In the genomic region with DNA sequence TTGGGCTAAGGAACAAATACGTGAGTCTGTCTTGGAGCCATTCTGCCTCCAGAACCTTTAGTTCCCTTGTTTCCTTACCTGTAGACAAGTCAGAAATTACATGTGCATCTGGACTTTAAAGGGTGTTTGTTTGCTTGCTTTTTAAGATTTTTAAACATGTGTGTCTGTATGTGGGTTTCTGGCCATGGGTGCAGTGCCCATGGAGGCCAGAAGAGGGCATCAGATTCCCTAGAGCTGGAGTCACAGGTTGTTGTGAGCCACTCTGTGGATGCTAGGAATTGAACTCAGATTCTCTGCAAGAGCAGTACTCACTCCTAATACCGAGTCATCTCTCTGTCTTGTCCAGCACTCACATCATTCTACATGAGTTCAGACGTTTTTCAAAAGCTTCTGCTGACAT, we compare ENCODE assay signal across 18 mouse cellular contexts. TPM values are rescaled to one million over a fixed set of nuclear protein-coding genes. Genes with fewer than 3 reads are reported as not detected.
DNase-seq lines count a peak whose midpoint lies in the region; ATAC-seq and TF ChIP-seq lines count a peak whose summit lies in the region.
"Had no signal": no experiment of that assay in that cellular context is flagged by ENCODE, and none has a peak within 500 bp of the region (broad histone marks: within the 10 kb centered on the region; RNA-seq: fewer than 3 reads in every experiment).

No protein-coding gene starts in this region.

- no peak for ATAC-seq in heart, embryonic 11.5 days (replicated peaks; ENCODE audit: insufficient number of reproducible peaks, low FRiP score, low TSS enrichment)
- no peak for ATAC-seq in liver, postnatal 0 days
- ATAC-seq in liver, embryonic 12.5 days, result no peak

- WGBS in heart, adult 2 months, result 65% methylated on average over 3 of the region's 3 CpGs
- WGBS in heart, embryonic 11.5 days (ENCODE audit: insufficient replicate concordance), result 82% methylated on average over 3 of the region's 3 CpGs
- WGBS in liver, postnatal 0 days (ENCODE audit: insufficient replicate concordance), result 77% methylated on average over 3 of the region's 3 CpGs
- 62% methylated on average over 3 of the region's 3 CpGs for WGBS in liver, embryonic 12.5 days (ENCODE audit: insufficient replicate concordance)

- peak; percentile 37 for TF ChIP-seq CTCF in heart, adult 2 months (IDR thresholded peaks at IDR 0.05)
- peak; percentile 23; the same call in 1 of the 2 replicates for TF ChIP-seq CTCF in liver, postnatal 0 days (IDR thresholded peaks at IDR 0.05; ENCODE audit: low read depth)
- peak; percentile 97 for TF ChIP-seq CTCF in E14TG2a.4 (conservative IDR thresholded peaks at IDR 0.05; ENCODE audit: low read length)

- no peak overlapping the region for H3K27ac ChIP-seq in heart, adult 2 months
- H3K27ac ChIP-seq in heart, embryonic 11.5 days (ENCODE audit: low read depth, low read length), result no peak overlapping the region
- no peak overlapping the region for H3K27ac ChIP-seq in liver, postnatal 0 days (ENCODE audit: low read depth)
- no peak overlapping the region for H3K27ac ChIP-seq in liver, embryonic 12.5 days
- H3K27ac ChIP-seq: embryonic facial prominence, embryonic 15.5 days; forebrain, embryonic 12.5 days; heart, embryonic 13.5 days; hindbrain, embryonic 10.5 days; liver, embryonic 15.5 days had no signal

- H3K27me3 ChIP-seq in heart, adult 2 months (ENCODE audit: control insufficient read depth, insufficient read depth, low read length), result no peaks in the 10 kb centered on the region
- no peaks in the 10 kb centered on the region for H3K27me3 ChIP-seq in heart, embryonic 11.5 days (ENCODE audit: control insufficient read depth, insufficient read depth, low read length)
- no peaks in the 10 kb centered on the region for H3K27me3 ChIP-seq in liver, postnatal 0 days (ENCODE audit: insufficient read depth, low read length)
- H3K27me3 ChIP-seq in liver, embryonic 12.5 days (replicated peaks), result no peaks in the 10 kb centered on the region
- H3K27me3 ChIP-seq in E14TG2a.4 (ENCODE audit: insufficient read depth, low read length), result no peaks in the 10 kb centered on the region
- H3K27me3 ChIP-seq: embryonic facial prominence, embryonic 15.5 days; forebrain, embryonic 12.5 days; heart, embryonic 13.5 days; liver, embryonic 15.5 days; megakaryocyte, embryonic 14.5 days had no signal

- no peak overlapping the region for H3K4me2 ChIP-seq in heart, embryonic 11.5 days
- H3K4me2 ChIP-seq in liver, postnatal 0 days (ENCODE audit: low read depth, low read length), result no peak overlapping the region
- H3K4me2 ChIP-seq in liver, embryonic 12.5 days, result no peak overlapping the region
- H3K4me2 ChIP-seq: embryonic facial prominence, embryonic 15.5 days; forebrain, embryonic 12.5 days; heart, embryonic 13.5 days; liver, embryonic 15.5 days had no signal

- H3K9ac ChIP-seq in heart, adult 2 months (ENCODE audit: low read depth, low read length), result no peak overlapping the region
- no peak overlapping the region for H3K9ac ChIP-seq in heart, embryonic 11.5 days (ENCODE audit: low read depth, low read length)
- H3K9ac ChIP-seq in liver, postnatal 0 days (replicated peaks), result no peak overlapping the region
- H3K9ac ChIP-seq in liver, embryonic 12.5 days, result no peak overlapping the region
- H3K9ac ChIP-seq: embryonic facial prominence, embryonic 15.5 days; forebrain, embryonic 12.5 days; heart, embryonic 13.5 days; liver, embryonic 15.5 days had no signal

- TF ChIP-seq POLR2A in heart, adult 2 months (IDR thresholded peaks at IDR 0.05; ENCODE audit: insufficient read depth, low read depth, low read length), result no peak

- no peaks in the 10 kb centered on the region for H3K36me3 ChIP-seq in heart, adult 2 months (ENCODE audit: control insufficient read depth, insufficient read depth, low read length)
- no peaks in the 10 kb centered on the region for H3K36me3 ChIP-seq in heart, embryonic 11.5 days (ENCODE audit: control insufficient read depth, insufficient read depth, low read length)
- H3K36me3 ChIP-seq in liver, postnatal 0 days (replicated peaks; ENCODE audit: insufficient read depth, low read length), result no peaks in the 10 kb centered on the region
- no peaks in the 10 kb centered on the region for H3K36me3 ChIP-seq in liver, embryonic 12.5 days
- H3K36me3 ChIP-seq in E14TG2a.4 (ENCODE audit: insufficient read depth, low read length), result no peaks in the 10 kb centered on the region
- H3K36me3 ChIP-seq: embryonic facial prominence, embryonic 15.5 days; forebrain, embryonic 12.5 days; heart, embryonic 13.5 days; hindbrain, embryonic 10.5 days; liver, embryonic 15.5 days had no signal

- TF ChIP-seq EP300 in heart, adult 2 months (IDR thresholded peaks at IDR 0.05; ENCODE audit: insufficient read depth, low read depth, low read length), result no peak
- no peak for TF ChIP-seq EP300 in liver, postnatal 0 days (IDR thresholded peaks at IDR 0.05; ENCODE audit: low read depth)

- H3K4me3 ChIP-seq in heart, adult 2 months, result no peak overlapping the region
- H3K4me3 ChIP-seq in heart, embryonic 11.5 days (ENCODE audit: low read depth, low read length), result no peak overlapping the region
- H3K4me3 ChIP-seq in liver, postnatal 0 days (ENCODE audit: low read depth, low read length), result no peak overlapping the region
- H3K4me3 ChIP-seq in liver, embryonic 12.5 days, result no peak overlapping the region
- no peak overlapping the region for H3K4me3 ChIP-seq in E14TG2a.4 (replicated peaks; ENCODE audit: low read length)
- H3K4me3 ChIP-seq: embryonic facial prominence, embryonic 15.5 days; forebrain, embryonic 12.5 days; heart, embryonic 13.5 days; hindbrain, embryonic 10.5 days; liver, embryonic 15.5 days; megakaryocyte, embryonic 14.5 days had no signal

- H3K9me3 ChIP-seq in heart, embryonic 11.5 days (replicated peaks; ENCODE audit: control insufficient read depth, low read length), result no peaks in the 10 kb centered on the region
- H3K9me3 ChIP-seq in liver, postnatal 0 days (ENCODE audit: low read length), result no peaks in the 10 kb centered on the region
- no peaks in the 10 kb centered on the region for H3K9me3 ChIP-seq in liver, embryonic 12.5 days (replicated peaks)
- H3K9me3 ChIP-seq in E14TG2a.4 (ENCODE audit: low read length), result peaks cover 11% of the 10 kb centered on the region
- H3K9me3 ChIP-seq: embryonic facial prominence, embryonic 15.5 days; forebrain, embryonic 12.5 days; liver, embryonic 15.5 days had no signal

- DNase-seq in heart, adult 2 months, result no peak
- no peak for DNase-seq in liver, postnatal 0 days
- DNase-seq in R1 (ENCODE audit: low read depth, low spot score), result peak; percentile 49
- no peak for DNase-seq in gastrocnemius, postnatal 14 days
- DNase-seq: cerebellum, adult 11 months; kidney, adult 2 months; retina, postnatal 1 day; spleen, adult 18-20 months had no signal

- intact Hi-C loops in heart, adult 2 months (cut with DNase I), result no loop called here
- intact Hi-C loops in gastrocnemius, postnatal 14 days (cut with DNase I; ENCODE audit: low total_unique reads), result no loop called here

- H3K79me2 ChIP-seq in heart, adult 2 months (replicated peaks; ENCODE audit: control insufficient read depth, insufficient read depth, low read length), result no peaks in the 10 kb centered on the region

- H3K4me1 ChIP-seq in heart, adult 2 months (ENCODE audit: control insufficient read depth, insufficient read depth, low read length), result no peaks in the 10 kb centered on the region; the same call in 1 of the 2 replicates
- no peaks in the 10 kb centered on the region for H3K4me1 ChIP-seq in heart, embryonic 11.5 days (ENCODE audit: control insufficient read depth, insufficient read depth, low read length)
- no peaks in the 10 kb centered on the region for H3K4me1 ChIP-seq in liver, postnatal 0 days (ENCODE audit: insufficient read depth)
- no peaks in the 10 kb centered on the region for H3K4me1 ChIP-seq in liver, embryonic 12.5 days
- no peaks in the 10 kb centered on the region for H3K4me1 ChIP-seq in E14TG2a.4 (replicated peaks; ENCODE audit: low read depth, low read length)
- H3K4me1 ChIP-seq: embryonic facial prominence, embryonic 15.5 days; forebrain, embryonic 12.5 days; hindbrain, embryonic 10.5 days; liver, embryonic 15.5 days; megakaryocyte, embryonic 14.5 days had no signal

RNA-seq across cellular contexts. Expression of a gene that starts 53.4 kb away (rescaled TPM):
- total RNA-seq in heart, adult 2 months (2021), result 1 to 10 TPM; 1.2 to 1.4 TPM
- polyA plus RNA-seq in heart, adult 2 months (2012; rRNA removed), result 0.12 and 0.47 TPM in 2 replicates
- polyA plus RNA-seq in heart, embryonic 11.5 days (2014; fragmentation: Nextera tagmentation; extraction: Ambion mirVana), result 0.11 and 0.13 TPM in 2 replicates
- 0.06 TPM in 1 of 2 replicates, not detected in the other for polyA plus RNA-seq in liver, postnatal 0 days (2015; fragmentation: Nextera tagmentation; extraction: Ambion mirVana)
- 0.07 and 0.12 TPM in 2 replicates for polyA plus RNA-seq in liver, embryonic 12.5 days (2016; fragmentation: Nextera tagmentation; extraction: Ambion mirVana)
- total RNA-seq in gastrocnemius, postnatal 14 days (2021), result under 1 TPM; 0.07 to 0.14 TPM
- total RNA-seq: monocyte, adult 5-6 weeks had no signal
- polyA plus RNA-seq: liver, embryonic 15.5 days had no signal

Comparison
In these comparisons a context has a peak if more than half of its experiments do, and no peak if none do; other contexts are left out.
1. CTCF ChIP-seq: peak in every context shown above with its lines; median percentile 97 in E14TG2a.4; 37 in heart, adult 2 months; 23 in liver, postnatal 0 days.